Mouse (Mus musculus) E14TG2a.4 (cell line): ENCODE measurements around the gene Thsd7b.
"Not testable (repeated sequence)": the region's sequence is repeated elsewhere in the genome, so short reads cannot be mapped to it uniquely, and the experiment has no call there.

Source experiments
- H3K27me3 ChIP-seq: 2 replicates; pipeline ENCODE4 v1.6.1; 2014; ENCODE audit warnings: low read length, control low read depth; ENCODE audit not compliant: insufficient read depth
- H3K36me3 ChIP-seq: 2 replicates; pipeline ENCODE4 v1.6.1; 2014; ENCODE audit warnings: low read length, control low read depth; ENCODE audit not compliant: insufficient read depth
- H3K4me1 ChIP-seq: replicated peaks from 2 replicates; pipeline ENCODE4 v1.6.1; 2014; ENCODE audit warnings: low read depth, low read length, control low read depth
- H3K4me3 ChIP-seq: replicated peaks from 2 replicates; pipeline ENCODE4 v1.5.1; 2014; ENCODE audit warnings: mild to moderate bottlenecking, low read length
- H3K9me3 ChIP-seq: 2 replicates; pipeline ENCODE4 v1.6.1; 2014; ENCODE audit warnings: low read length, control low read depth
- CTCF ChIP-seq: conservative IDR thresholded peaks from 2 replicates; pipeline ENCODE4 v1.5.1; 2014; ENCODE audit warnings: low read length
- NANOG ChIP-seq: IDR thresholded peaks from 2 replicates; pipeline ENCODE4 v1.6.1; 2014; ENCODE audit warnings: borderline replicate concordance, low read length, mixed read lengths
- POU5F1 ChIP-seq: IDR thresholded peaks from 2 replicates; pipeline ENCODE4 v1.6.1; 2014; ENCODE audit warnings: low read length, borderline replicate concordance

The Thsd7b gene

DNA sequence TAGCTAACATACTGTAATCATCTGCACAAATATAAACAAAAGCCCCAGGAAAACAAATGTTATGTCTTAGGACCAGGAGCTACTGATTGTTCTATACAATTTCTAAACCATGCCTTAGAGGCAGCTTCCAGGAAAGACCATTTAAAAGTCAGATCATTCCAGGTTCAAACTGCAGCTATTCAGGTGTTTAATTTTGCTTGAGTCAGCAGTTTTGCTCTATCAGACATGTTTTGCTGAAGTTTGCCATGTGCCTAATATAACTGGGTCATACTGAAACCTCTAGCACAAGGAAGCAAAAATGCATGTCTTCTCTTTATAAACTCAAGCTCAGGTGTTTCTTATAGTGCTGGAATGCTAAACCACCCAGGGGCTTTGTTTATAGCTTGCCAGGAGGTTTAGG, 893.1 kb downstream of the Thsd7b start:
- no peaks in the 10 kb centered on the region for H3K36me3 ChIP-seq
- H3K27me3 ChIP-seq = no peaks in the 10 kb centered on the region
- H3K9me3 ChIP-seq = no peaks in the 10 kb centered on the region
- H3K4me3 ChIP-seq = no peak overlapping the region
- H3K4me1 ChIP-seq = no peaks in the 10 kb centered on the region
- TF ChIP-seq NANOG (no peak), CTCF (no peak), POU5F1 (no peak)

DNA sequence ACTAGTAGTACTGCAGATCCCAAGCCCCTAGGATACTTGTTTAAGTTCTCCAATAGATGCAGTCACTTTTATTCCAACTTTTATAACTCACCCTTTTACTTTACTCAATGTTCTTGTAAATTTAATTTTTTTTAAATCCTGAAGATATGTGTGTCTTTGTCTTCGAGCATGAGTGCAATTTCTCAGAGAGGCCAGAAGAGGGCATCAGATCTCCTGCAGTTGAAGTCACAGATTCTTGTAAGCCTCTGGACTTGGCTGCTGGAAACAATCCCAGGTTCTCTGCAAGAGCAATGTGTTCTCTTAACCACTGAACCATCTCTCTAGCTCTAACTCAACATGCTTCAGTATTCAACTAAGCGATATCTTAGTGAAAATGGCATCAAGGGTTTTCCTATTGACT, 894.2 kb downstream of the Thsd7b start:
- TF ChIP-seq NANOG (no peak), CTCF (peak; percentile 61), POU5F1 (no peak)
- H3K36me3 ChIP-seq = no peaks in the 10 kb centered on the region
- no peaks in the 10 kb centered on the region for H3K4me1 ChIP-seq
- no peak overlapping the region for H3K4me3 ChIP-seq
- H3K27me3 ChIP-seq = no peaks in the 10 kb centered on the region
- H3K9me3 ChIP-seq = no peaks in the 10 kb centered on the region

DNA sequence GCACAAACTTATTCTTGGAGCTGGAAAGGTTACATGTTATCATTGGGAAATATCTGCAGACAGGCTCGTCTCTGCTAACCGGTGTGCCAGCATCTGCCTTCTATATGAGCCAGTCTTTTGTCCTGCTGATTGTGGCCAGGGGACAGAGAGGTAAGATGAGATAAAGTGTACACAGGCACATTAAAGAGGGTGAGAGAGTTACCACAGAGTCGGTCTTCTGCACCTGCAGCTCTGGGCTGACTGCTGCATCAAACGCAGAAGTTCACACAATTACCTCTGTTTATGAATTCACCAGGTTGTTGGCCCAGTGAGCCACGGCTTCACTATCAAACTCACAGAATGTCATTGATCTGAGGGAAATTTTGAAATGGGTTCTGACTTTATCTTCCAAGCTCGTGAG, 896.8 kb downstream of the Thsd7b start:
- no peaks in the 10 kb centered on the region for H3K4me1 ChIP-seq
- H3K36me3 ChIP-seq = no peaks in the 10 kb centered on the region
- TF ChIP-seq NANOG = no peak
- H3K27me3 ChIP-seq = no peaks in the 10 kb centered on the region
- no peak overlapping the region for H3K4me3 ChIP-seq
- peaks cover 8% of the 10 kb centered on the region; the same call in 1 of the 2 replicates for H3K9me3 ChIP-seq

DNA sequence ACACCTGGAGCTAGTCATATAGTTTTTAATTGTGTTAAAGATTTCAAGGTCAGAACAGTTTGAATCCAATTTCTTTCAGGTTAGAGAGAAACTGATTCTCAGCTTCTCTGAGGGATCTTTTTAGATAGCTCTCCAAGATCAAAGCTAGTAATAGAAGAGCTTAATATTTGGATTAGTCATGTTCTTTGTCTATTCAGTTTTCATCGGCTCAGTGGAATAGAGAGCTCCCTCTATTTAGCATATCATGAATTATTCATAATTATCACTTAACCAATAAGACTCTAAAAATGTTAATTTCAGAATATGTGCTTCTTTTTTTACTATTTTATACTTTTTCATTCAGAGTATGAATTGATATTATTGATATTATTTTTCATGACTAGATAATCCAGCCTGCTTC, 897.2 kb downstream of the Thsd7b start:
- Histone ChIP-seq H3K27me3 (no peaks in the 10 kb centered on the region), H3K9me3 (peaks cover 8% of the 10 kb centered on the region; the same call in 1 of the 2 replicates), H3K4me3 (no peak overlapping the region), H3K36me3 (no peaks in the 10 kb centered on the region), H3K4me1 (no peaks in the 10 kb centered on the region)
- TF ChIP-seq CTCF (no peak), NANOG (no peak), POU5F1 (no peak)

DNA sequence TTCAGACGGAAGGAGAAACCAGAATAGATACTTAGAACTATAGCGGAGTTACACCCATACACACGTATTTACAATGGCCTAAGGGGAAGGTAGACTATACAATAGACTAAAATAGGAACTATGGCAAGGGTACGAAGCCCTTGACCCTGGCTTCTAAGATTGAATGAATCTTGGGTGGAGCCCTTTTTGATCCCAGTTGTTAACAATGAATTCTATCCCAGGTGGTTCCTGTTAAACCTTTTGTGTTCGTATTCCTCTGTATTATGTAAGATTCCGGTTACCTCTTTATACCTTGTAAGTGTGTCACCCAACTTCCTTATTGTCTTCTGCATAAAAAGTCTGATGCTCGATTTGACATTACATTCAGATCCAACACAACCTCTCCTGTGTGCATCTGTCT, 913.7 kb downstream of the Thsd7b start:
- H3K27me3 ChIP-seq, H3K36me3 ChIP-seq, H3K4me3 ChIP-seq, H3K9me3 ChIP-seq, H3K4me1 ChIP-seq: not testable (repeated sequence)

DNA sequence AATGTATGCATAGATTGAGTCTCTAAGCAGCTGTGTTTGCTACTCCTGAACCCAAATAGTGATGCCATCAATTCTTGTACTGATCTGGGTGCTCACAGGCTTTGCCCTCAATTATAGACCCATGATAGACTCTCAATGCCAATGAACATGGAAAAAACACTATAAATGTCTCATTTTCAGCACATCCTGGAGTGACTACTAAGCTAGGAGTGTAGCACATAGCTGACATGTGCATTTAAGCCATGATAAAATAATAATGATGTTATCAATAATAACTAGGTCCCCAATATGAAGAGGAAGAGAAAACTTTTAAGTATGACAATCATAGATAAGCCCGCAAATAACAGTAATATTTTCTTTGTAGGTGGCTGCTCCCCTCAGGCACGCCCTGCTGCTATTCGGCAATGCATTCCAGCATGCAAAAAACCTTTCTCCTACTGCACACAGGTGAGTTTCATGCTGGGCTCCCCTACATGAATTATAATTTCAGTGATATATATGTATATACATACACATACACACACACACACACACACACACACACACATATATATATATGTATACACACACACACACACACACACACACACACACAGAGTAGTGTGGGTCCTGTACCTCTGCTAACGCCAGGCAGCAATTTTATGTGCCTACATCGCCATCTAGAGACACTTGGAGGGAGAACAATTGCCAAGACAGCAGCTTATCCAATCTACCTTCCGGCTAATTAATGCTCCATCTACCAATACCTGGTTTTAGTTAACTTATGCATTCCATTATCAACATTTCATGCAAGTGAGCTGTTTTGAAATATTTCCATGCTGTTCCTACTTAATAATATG, 919.3 kb downstream of the Thsd7b start:
- Histone ChIP-seq H3K9me3 (no peaks in the 10 kb centered on the region), H3K27me3 (no peaks in the 10 kb centered on the region), H3K36me3 (no peaks in the 10 kb centered on the region), H3K4me3 (no peak overlapping the region), H3K4me1 (no peaks in the 10 kb centered on the region)
- TF ChIP-seq NANOG = no peak
- TF ChIP-seq POU5F1 = no peak
- TF ChIP-seq CTCF = peak; percentile 34

GRCm38 (mm10) chr1:130217404-130217803, 944.3 kb downstream of the Thsd7b start:
- no peaks in the 10 kb centered on the region for H3K36me3 ChIP-seq
- no peaks in the 10 kb centered on the region for H3K27me3 ChIP-seq
- no peak for TF ChIP-seq NANOG
- no peak for TF ChIP-seq CTCF
- TF ChIP-seq POU5F1 = no peak
- H3K4me1 ChIP-seq = no peaks in the 10 kb centered on the region
- H3K9me3 ChIP-seq = no peaks in the 10 kb centered on the region
- H3K4me3 ChIP-seq = no peak overlapping the region

GRCm38 (mm10) chr1:130222904-130223303, 949.8 kb downstream of the Thsd7b start:
- peaks cover 10% of the 10 kb centered on the region; the same call in 1 of the 2 replicates for H3K9me3 ChIP-seq
- no peak for TF ChIP-seq POU5F1
- TF ChIP-seq CTCF = no peak
- H3K36me3 ChIP-seq = no peaks in the 10 kb centered on the region
- no peak overlapping the region for H3K4me3 ChIP-seq
- H3K27me3 ChIP-seq = no peaks in the 10 kb centered on the region
- H3K4me1 ChIP-seq = no peaks in the 10 kb centered on the region

GRCm38 (mm10) chr1:130245563-130245962, 972.5 kb downstream of the Thsd7b start:
- Histone ChIP-seq H3K4me1 (no peaks in the 10 kb centered on the region), H3K27me3 (no peaks in the 10 kb centered on the region), H3K9me3 (peaks cover 47% of the 10 kb centered on the region), H3K36me3 (no peaks in the 10 kb centered on the region), H3K4me3 (no peak overlapping the region)
- TF ChIP-seq POU5F1 (no peak), NANOG (no peak), CTCF (no peak)
